20 mouse cellular contexts compared by ENCODE assay signal in the genomic region with DNA sequence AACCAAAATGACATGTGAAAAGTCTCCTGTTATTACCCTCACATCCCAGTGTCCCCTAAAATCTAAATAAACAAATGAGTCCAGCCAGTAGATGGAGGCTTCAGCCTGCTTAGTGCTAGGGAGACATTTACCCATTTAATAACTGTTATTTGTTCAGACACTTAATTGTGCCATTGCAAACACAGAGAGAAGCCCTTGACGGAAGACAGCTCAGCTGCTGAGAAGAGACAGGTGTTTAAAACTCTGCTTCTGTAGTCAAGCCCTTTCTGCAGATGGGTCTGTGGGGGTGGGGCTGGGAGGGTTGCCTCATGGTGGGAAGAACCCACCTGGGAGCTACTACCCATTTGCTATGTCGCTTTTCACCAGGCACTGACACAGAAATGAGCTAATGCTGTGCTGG.
DNase-seq lines count a peak whose midpoint lies in the region; ATAC-seq and TF ChIP-seq lines count a peak whose summit lies in the region.
"Had no signal": no experiment of that assay in that cellular context is flagged by ENCODE, and none has a peak within 500 bp of the region (broad histone marks: within the 10 kb centered on the region; RNA-seq: fewer than 3 reads in every experiment).

No protein-coding gene starts in this region.

- WGBS in hindbrain, embryonic 15.5 days = 36% methylated on average over 2 of the region's 2 CpGs
- 45% methylated on average over 2 of the region's 2 CpGs for WGBS in hindbrain, embryonic 13.5 days
- WGBS in midbrain, embryonic 15.5 days = 46% methylated on average over 2 of the region's 2 CpGs
- WGBS in midbrain, embryonic 13.5 days = 51% methylated on average over 2 of the region's 2 CpGs
- 36% methylated on average over 2 of the region's 2 CpGs for WGBS in forebrain, postnatal 0 days

- H3K4me3 ChIP-seq in hindbrain, embryonic 15.5 days = no peak overlapping the region
- no peak overlapping the region for H3K4me3 ChIP-seq in hindbrain, embryonic 13.5 days
- no peak overlapping the region for H3K4me3 ChIP-seq in midbrain, embryonic 15.5 days
- H3K4me3 ChIP-seq in midbrain, embryonic 13.5 days (replicated peaks) = no peak overlapping the region
- H3K4me3 ChIP-seq in forebrain, postnatal 0 days (ENCODE audit: low read depth, low read length) = no peak overlapping the region
- H3K4me3 ChIP-seq: embryonic facial prominence, embryonic 12.5 days; heart, embryonic 10.5 days had no signal

- no peaks in the 10 kb centered on the region for H3K36me3 ChIP-seq in hindbrain, embryonic 15.5 days
- H3K36me3 ChIP-seq in hindbrain, embryonic 13.5 days = no peaks in the 10 kb centered on the region
- no peaks in the 10 kb centered on the region for H3K36me3 ChIP-seq in midbrain, embryonic 15.5 days (replicated peaks)
- no peaks in the 10 kb centered on the region for H3K36me3 ChIP-seq in midbrain, embryonic 13.5 days
- no peaks in the 10 kb centered on the region for H3K36me3 ChIP-seq in forebrain, postnatal 0 days (ENCODE audit: insufficient read depth)
- H3K36me3 ChIP-seq: embryonic facial prominence, embryonic 12.5 days; heart, embryonic 10.5 days had no signal

- no peak for TF ChIP-seq POLR2A in brain, embryonic 14.5 days (IDR thresholded peaks at IDR 0.05; ENCODE audit: borderline replicate concordance, extremely low read depth, insufficient read depth, insufficient read length, poor library complexity, severe bottlenecking)

- no peaks in the 10 kb centered on the region for H3K9me3 ChIP-seq in hindbrain, embryonic 15.5 days
- H3K9me3 ChIP-seq in hindbrain, embryonic 13.5 days = no peaks in the 10 kb centered on the region
- no peaks in the 10 kb centered on the region for H3K9me3 ChIP-seq in midbrain, embryonic 15.5 days
- H3K9me3 ChIP-seq in midbrain, embryonic 13.5 days = no peaks in the 10 kb centered on the region
- no peaks in the 10 kb centered on the region for H3K9me3 ChIP-seq in forebrain, postnatal 0 days (ENCODE audit: low read length)
- H3K9me3 ChIP-seq: embryonic facial prominence, embryonic 12.5 days; heart, embryonic 10.5 days had no signal

- no peak overlapping the region for H3K4me2 ChIP-seq in hindbrain, embryonic 15.5 days
- no peak overlapping the region for H3K4me2 ChIP-seq in hindbrain, embryonic 13.5 days
- no peak overlapping the region for H3K4me2 ChIP-seq in midbrain, embryonic 15.5 days
- no peak overlapping the region for H3K4me2 ChIP-seq in midbrain, embryonic 13.5 days (replicated peaks)
- H3K4me2 ChIP-seq in forebrain, postnatal 0 days (ENCODE audit: low read depth) = no peak overlapping the region
- H3K4me2 ChIP-seq: embryonic facial prominence, embryonic 12.5 days; hindbrain, embryonic 14.5 days had no signal

- no peaks in the 10 kb centered on the region for H3K27me3 ChIP-seq in hindbrain, embryonic 15.5 days
- no peaks in the 10 kb centered on the region for H3K27me3 ChIP-seq in hindbrain, embryonic 13.5 days
- H3K27me3 ChIP-seq in midbrain, embryonic 15.5 days (replicated peaks) = no peaks in the 10 kb centered on the region
- H3K27me3 ChIP-seq in midbrain, embryonic 13.5 days = no peaks in the 10 kb centered on the region
- no peaks in the 10 kb centered on the region for H3K27me3 ChIP-seq in forebrain, postnatal 0 days (ENCODE audit: insufficient read depth, low read length)
- H3K27me3 ChIP-seq: embryonic facial prominence, embryonic 12.5 days had no signal

- no peak overlapping the region for H3K9ac ChIP-seq in hindbrain, embryonic 15.5 days
- no peak overlapping the region for H3K9ac ChIP-seq in hindbrain, embryonic 13.5 days
- H3K9ac ChIP-seq in midbrain, embryonic 15.5 days = no peak overlapping the region
- H3K9ac ChIP-seq in midbrain, embryonic 13.5 days (replicated peaks) = no peak overlapping the region
- no peak overlapping the region for H3K9ac ChIP-seq in forebrain, postnatal 0 days
- H3K9ac ChIP-seq: embryonic facial prominence, embryonic 12.5 days; hindbrain, embryonic 14.5 days had no signal

- ATAC-seq in hindbrain, embryonic 15.5 days (ENCODE audit: low FRiP score, low read depth) = no peak
- ATAC-seq in hindbrain, embryonic 13.5 days (ENCODE audit: low FRiP score) = no peak
- ATAC-seq in midbrain, embryonic 15.5 days (replicated peaks) = no peak
- no peak for ATAC-seq in midbrain, embryonic 13.5 days
- ATAC-seq in forebrain, postnatal 0 days = peak; percentile 59
- ATAC-seq: inflammation-experienced regulatory T-cells, adult 6 months; intestine, postnatal 0 days had no signal

- peak; percentile 65 for DNase-seq in brain, embryonic 14.5 days (ENCODE audit: low read depth)
- no peak for DNase-seq in forebrain, postnatal 0 days
- no peak for DNase-seq in left cerebral cortex, postnatal 10 days (ENCODE audit: extremely low spot score in 1 of 2, low spot score in 2 of 2)
- DNase-seq: adrenal gland, postnatal 25 days; cerebellum, adult 11 months; cerebellum, adult 8-10 months; cerebellum, postnatal 25 days; gastrocnemius, postnatal 36 days; heart, adult 11 months; heart, postnatal 10 days; heart, postnatal 4 days had no signal

- H3K27ac ChIP-seq in hindbrain, embryonic 15.5 days (replicated peaks) = 0 out of 2 replicates have a peak overlapping the region, but pooled peaks have one; percentile 49
- no peak overlapping the region; the same call in 1 of the 2 replicates for H3K27ac ChIP-seq in hindbrain, embryonic 13.5 days
- H3K27ac ChIP-seq in midbrain, embryonic 15.5 days = peak overlapping the region; percentile 23; the same call in 1 of the 2 replicates
- no peak overlapping the region for H3K27ac ChIP-seq in midbrain, embryonic 13.5 days
- H3K27ac ChIP-seq in forebrain, postnatal 0 days (ENCODE audit: low read depth, low read length) = no peak overlapping the region; the same call in 1 of the 2 replicates
- H3K27ac ChIP-seq: embryonic facial prominence, embryonic 12.5 days; heart, embryonic 10.5 days; hindbrain, embryonic 14.5 days had no signal

- H3K4me1 ChIP-seq in hindbrain, embryonic 15.5 days (replicated peaks) = peaks cover 9% of the 10 kb centered on the region
- H3K4me1 ChIP-seq in hindbrain, embryonic 13.5 days (replicated peaks) = peaks cover 29% of the 10 kb centered on the region
- H3K4me1 ChIP-seq in midbrain, embryonic 15.5 days = peaks cover 10% of the 10 kb centered on the region; the same call in 1 of the 2 replicates
- peaks cover 14% of the 10 kb centered on the region; the same call in 1 of the 2 replicates for H3K4me1 ChIP-seq in midbrain, embryonic 13.5 days (replicated peaks)
- peaks cover 9% of the 10 kb centered on the region; the same call in 1 of the 2 replicates for H3K4me1 ChIP-seq in forebrain, postnatal 0 days (ENCODE audit: insufficient read depth)
- H3K4me1 ChIP-seq: embryonic facial prominence, embryonic 12.5 days had no signal

- TF ChIP-seq CTCF in brain, embryonic 14.5 days (IDR thresholded peaks at IDR 0.05; ENCODE audit: borderline replicate concordance, extremely low read depth, insufficient read depth, insufficient read length) = no peak
- TF ChIP-seq CTCF in forebrain, postnatal 0 days (IDR thresholded peaks at IDR 0.05; ENCODE audit: low read depth) = peak; percentile 31; the same call in 1 of the 2 replicates

- intact Hi-C loops in left cerebral cortex, postnatal 10 days (cut with DNase I) = no loop called here

Comparison
In these comparisons a context has a peak if more than half of its experiments do, and no peak if none do; other contexts are left out.
1. H3K27ac ChIP-seq: peak in hindbrain, embryonic 15.5 days (single experiment) and midbrain, embryonic 15.5 days (single experiment); none in hindbrain, embryonic 13.5 days (single experiment), midbrain, embryonic 13.5 days (single experiment) and forebrain, postnatal 0 days (single experiment).